Mouse (Mus musculus): ENCODE data around the gene Slit3.

The Slit3 gene

GRCm38 (mm10) chr11:35120894-35121610, at the start of gene Slit3:
Gene Slit3 (plus strand): TSS chr11:35121224.
- no peak for DNase-seq (ENCODE audit: low spot score in 2 of 2)

GRCm38 (mm10) chr11:35071451-35071850, 49.6 kb upstream of the Slit3 start:
- no peak for DNase-seq (ENCODE audit: low spot score in 2 of 2)

GRCm38 (mm10) chr11:35075411-35075810, 45.6 kb upstream of the Slit3 start:
- no peak for DNase-seq (ENCODE audit: low spot score in 2 of 2)

GRCm38 (mm10) chr11:35080451-35081125, 40.4 kb upstream of the Slit3 start:
- DNase-seq (ENCODE audit: low spot score in 2 of 2): no peak

GRCm38 (mm10) chr11:35082297-35082696, 38.7 kb upstream of the Slit3 start:
- DNase-seq (ENCODE audit: low spot score in 2 of 2): no peak

- no peak for DNase-seq (ENCODE audit: low spot score in 2 of 2)
Observed at GRCm38 (mm10) chr11:35083049-35083448, 38.0 kb upstream of the Slit3 start.

- no peak for DNase-seq (ENCODE audit: low spot score in 2 of 2)
Observed at GRCm38 (mm10) chr11:35085351-35085750, 35.7 kb upstream of the Slit3 start.

GRCm38 (mm10) chr11:35086029-35086428, 35.0 kb upstream of the Slit3 start:
- no peak for DNase-seq (ENCODE audit: low spot score in 2 of 2)

- DNase-seq (ENCODE audit: low spot score in 2 of 2): no peak
Observed at GRCm38 (mm10) chr11:35087454-35087853, 33.6 kb upstream of the Slit3 start.

GRCm38 (mm10) chr11:35088136-35088535, 32.9 kb upstream of the Slit3 start:
- DNase-seq (ENCODE audit: low spot score in 2 of 2): no peak

- no peak for DNase-seq (ENCODE audit: low spot score in 2 of 2)
Observed at GRCm38 (mm10) chr11:35090629-35091335, 30.2 kb upstream of the Slit3 start.

GRCm38 (mm10) chr11:35096538-35096937, 24.5 kb upstream of the Slit3 start:
- DNase-seq (ENCODE audit: low spot score in 2 of 2): no peak

- no peak for DNase-seq (ENCODE audit: low spot score in 2 of 2)
Observed at GRCm38 (mm10) chr11:35109781-35110180, 11.2 kb upstream of the Slit3 start.

- DNase-seq (ENCODE audit: low spot score in 2 of 2): no peak
Observed at GRCm38 (mm10) chr11:35110784-35111183, 10.2 kb upstream of the Slit3 start.

- DNase-seq (ENCODE audit: low spot score in 2 of 2): no peak
Observed at GRCm38 (mm10) chr11:35113290-35113689, 7.7 kb upstream of the Slit3 start.

GRCm38 (mm10) chr11:35116436-35116835, 4.6 kb upstream of the Slit3 start:
- no peak for DNase-seq (ENCODE audit: low spot score in 2 of 2)

GRCm38 (mm10) chr11:35117871-35118270, 3.2 kb upstream of the Slit3 start:
- DNase-seq (ENCODE audit: low spot score in 2 of 2): no peak

- DNase-seq (ENCODE audit: low spot score in 2 of 2): no peak
Observed at GRCm38 (mm10) chr11:35118731-35119130, 2.3 kb upstream of the Slit3 start.

- DNase-seq (ENCODE audit: low spot score in 2 of 2): peak; percentile 62 to 71
Observed at GRCm38 (mm10) chr11:35119360-35119759, 1.7 kb upstream of the Slit3 start.

- DNase-seq (ENCODE audit: low spot score in 2 of 2): no peak
Observed at GRCm38 (mm10) chr11:35120076-35120475, 948 bp upstream of the Slit3 start.

- no peak for DNase-seq (ENCODE audit: low spot score in 2 of 2)
Observed at GRCm38 (mm10) chr11:35121611-35121959, 561 bp downstream of the Slit3 start.

- no peak for DNase-seq (ENCODE audit: low spot score in 2 of 2)
Observed at GRCm38 (mm10) chr11:35122091-35122811, 1.2 kb downstream of the Slit3 start.

Data from frontal cortex, postnatal 25 days (tissue).